8 mouse cellular contexts compared by ENCODE assay signal in genomic region chr5:5663057-5663456, GRCm38 (mm10). TPM values are rescaled to one million over a fixed set of nuclear protein-coding genes. Genes with fewer than 3 reads are reported as not detected.
DNase-seq lines count a peak whose midpoint lies in the region; ATAC-seq lines count a peak whose summit lies in the region.

No protein-coding gene starts in this region.

- H3K4me2 ChIP-seq in heart, embryonic 12.5 days: peak overlapping the region; percentile 100
- peak overlapping the region; percentile 93 for H3K4me2 ChIP-seq in hindbrain, embryonic 12.5 days (replicated peaks)

- H3K4me3 ChIP-seq in heart, embryonic 12.5 days: peak overlapping the region; percentile 61
- H3K4me3 ChIP-seq in hindbrain, embryonic 12.5 days: peak overlapping the region; percentile 74
- H3K4me3 ChIP-seq in midbrain, embryonic 10.5 days: peak overlapping the region; percentile 85

- DNase-seq in heart, postnatal 25 days (ENCODE audit: low spot score): no peak
- DNase-seq in R1 (ENCODE audit: low read depth, low spot score): peak; percentile 32
- DNase-seq in midbrain, embryonic 10.5 days (ENCODE audit: low spot score): no peak
- DNase-seq in layer of hippocampus, adult 8-10 months (ENCODE audit: low spot score in 2 of 2): no peak
- no peak for DNase-seq in frontal cortex, postnatal 14 days (ENCODE audit: low spot score in 2 of 2)
- DNase-seq in left cerebral cortex, adult 11 months (ENCODE audit: low spot score): no peak

- no peaks in the 10 kb centered on the region; the same call in 1 of the 2 replicates for H3K27me3 ChIP-seq in heart, embryonic 12.5 days (replicated peaks)
- H3K27me3 ChIP-seq in hindbrain, embryonic 12.5 days: no peaks in the 10 kb centered on the region; the same call in 1 of the 2 replicates
- H3K27me3 ChIP-seq in midbrain, embryonic 10.5 days (ENCODE audit: low read depth, poor library complexity, severe bottlenecking): 0 out of 2 replicates have a peak, but pooled peaks cover 8% of the 10 kb centered on the region

- WGBS in heart, embryonic 12.5 days: 38% methylated on average over 6 of the region's 6 CpGs
- WGBS in hindbrain, embryonic 12.5 days: 45% methylated on average over 6 of the region's 6 CpGs
- WGBS in midbrain, embryonic 10.5 days: 44% methylated on average over 6 of the region's 6 CpGs

- ATAC-seq in heart, embryonic 12.5 days (ENCODE audit: insufficient number of reproducible peaks, low FRiP score): no peak
- peak; percentile 11; the same call in 1 of the 2 replicates for ATAC-seq in hindbrain, embryonic 12.5 days (ENCODE audit: low FRiP score)

- H3K9ac ChIP-seq in heart, embryonic 12.5 days: peak overlapping the region; percentile 84; the same call in 1 of the 2 replicates
- peak overlapping the region; percentile 77 for H3K9ac ChIP-seq in hindbrain, embryonic 12.5 days

- no peaks in the 10 kb centered on the region for H3K36me3 ChIP-seq in heart, embryonic 12.5 days
- H3K36me3 ChIP-seq in hindbrain, embryonic 12.5 days: no peaks in the 10 kb centered on the region
- no peaks in the 10 kb centered on the region for H3K36me3 ChIP-seq in midbrain, embryonic 10.5 days

- no peaks in the 10 kb centered on the region for H3K9me3 ChIP-seq in heart, embryonic 12.5 days (replicated peaks)
- no peaks in the 10 kb centered on the region for H3K9me3 ChIP-seq in hindbrain, embryonic 12.5 days (replicated peaks)
- no peaks in the 10 kb centered on the region for H3K9me3 ChIP-seq in midbrain, embryonic 10.5 days (replicated peaks)

- intact Hi-C loops in heart, postnatal 25 days (cut with DNase I): loop anchor here (5.0 kb wide), 1 partner anchor 84 kb away; the partner anchor contains the start of gene Steap1

- H3K4me1 ChIP-seq in heart, embryonic 12.5 days (replicated peaks): peaks cover 7% of the 10 kb centered on the region
- peaks cover 12% of the 10 kb centered on the region for H3K4me1 ChIP-seq in hindbrain, embryonic 12.5 days
- H3K4me1 ChIP-seq in midbrain, embryonic 10.5 days: peaks cover 20% of the 10 kb centered on the region

- no peak overlapping the region for H3K27ac ChIP-seq in heart, embryonic 12.5 days (ENCODE audit: poor library complexity, severe bottlenecking)
- no peak overlapping the region for H3K27ac ChIP-seq in hindbrain, embryonic 12.5 days
- H3K27ac ChIP-seq in midbrain, embryonic 10.5 days (replicated peaks): no peak overlapping the region

RNA-seq across cellular contexts. Expression of gene Cfap69, which starts 1.0 kb away (rescaled TPM):
- 1.7 and 1.8 TPM in 2 replicates for polyA plus RNA-seq in heart, embryonic 12.5 days (2016; fragmentation: Nextera tagmentation; extraction: Ambion mirVana)
- under 1 TPM; 0.88 to 0.95 TPM for total RNA-seq in heart, postnatal 25 days (2021)
- polyA plus RNA-seq in hindbrain, embryonic 12.5 days (2016; fragmentation: Nextera tagmentation; extraction: Ambion mirVana): 9.1 and 11.5 TPM in 2 replicates
- 4.1 and 5.5 TPM in 2 replicates for polyA plus RNA-seq in midbrain, embryonic 10.5 days (2016; fragmentation: Nextera tagmentation; extraction: Ambion mirVana)
- 10 to 100 TPM; 12.4 to 25.5 (median 17.5) TPM for total RNA-seq in layer of hippocampus, adult 8-10 months (2022)

RNA-seq across cellular contexts. Expression of gene Steap2, which starts 31.3 kb away (rescaled TPM):
- 3.6 and 4.1 TPM in 2 replicates for polyA plus RNA-seq in heart, embryonic 12.5 days (2016; fragmentation: Nextera tagmentation; extraction: Ambion mirVana)
- under 1 TPM; 0.39 to 0.45 TPM for total RNA-seq in heart, postnatal 25 days (2021)
- polyA plus RNA-seq in hindbrain, embryonic 12.5 days (2016; fragmentation: Nextera tagmentation; extraction: Ambion mirVana): 5.7 and 6.3 TPM in 2 replicates
- polyA plus RNA-seq in midbrain, embryonic 10.5 days (2016; fragmentation: Nextera tagmentation; extraction: Ambion mirVana): 6.9 and 8.3 TPM in 2 replicates
- total RNA-seq in layer of hippocampus, adult 8-10 months (2022): 1 to 10 TPM; 5.3 to 5.9 (median 5.5) TPM
